Mouse (Mus musculus) hindbrain, embryonic 11.5 days (tissue): ENCODE results near the gene Cetn4. TPM values are rescaled to one million over a fixed set of nuclear protein-coding genes. Genes with fewer than 3 reads are reported as not detected.
A peak's percentile ranks its signal among the peaks of the same experiment; 100 is the strongest.

Source experiments
- ATAC-seq: fragments of 200-750 bp; cut with Nextera tagmentation; 2 replicates; pipeline ENCODE4 v1.8.0; 2017; ENCODE audit warnings: mild to moderate bottlenecking, moderate TSS enrichment, moderate library complexity; ENCODE audit not compliant: low FRiP score
- DNase-seq: peaks from one replicate; pipeline ENCODE4 v3.0.0-alpha.2; 2015; ENCODE audit warnings: low spot score
- H3K27ac ChIP-seq: fragments of 300-500 bp; sonication (generic); 2 replicates; pipeline ENCODE4 v1.5.1; 2014; ENCODE audit warnings: mild to moderate bottlenecking, low read depth, low read length
- H3K27me3 ChIP-seq: fragments of 300-500 bp; sonication (generic); 2 replicates; pipeline ENCODE4 v1.6.1; 2014; ENCODE audit warnings: mild to moderate bottlenecking, low read length, moderate library complexity, mixed read lengths; ENCODE audit not compliant: control insufficient read depth, insufficient read depth
- H3K36me3 ChIP-seq: fragments of 300-500 bp; sonication (generic); 2 replicates; pipeline ENCODE4 v1.6.1; 2014; ENCODE audit warnings: mild to moderate bottlenecking, low read length, moderate library complexity, mixed read lengths; ENCODE audit not compliant: control insufficient read depth, insufficient read depth
- H3K4me1 ChIP-seq: fragments of 300-500 bp; sonication (generic); replicated peaks from 2 replicates; pipeline ENCODE4 v1.6.1; 2014; ENCODE audit warnings: low read length, mixed read lengths; ENCODE audit not compliant: control insufficient read depth, insufficient read depth
- H3K4me2 ChIP-seq: fragments of 300-500 bp; sonication (generic); replicated peaks from 2 replicates; pipeline ENCODE4 v1.6.1; 2014; ENCODE audit warnings: mild to moderate bottlenecking, low read depth, low read length
- H3K4me3 ChIP-seq: fragments of 300-500 bp; sonication (generic); 2 replicates; pipeline ENCODE4 v1.5.1; 2014; ENCODE audit warnings: low read depth, low read length
- H3K9ac ChIP-seq: fragments of 300-500 bp; sonication (generic); 2 replicates; pipeline ENCODE4 v1.6.1; 2014; ENCODE audit warnings: low read depth, low read length
- H3K9me3 ChIP-seq: fragments of 300-500 bp; sonication (generic); 2 replicates; pipeline ENCODE4 v1.6.1; 2016; ENCODE audit warnings: low read length; ENCODE audit not compliant: control insufficient read depth
- WGBS: fragments of 180-500 bp; shearing (Covaris S2); extraction: QIAGEN DNeasy Blood & Tissue Kit; methylation state at CpG from one replicate; pipeline ENCODE4 v1.1.7; 2014; 5-methylcytosine and 5-hydroxymethylcytosine counted together
- polyA plus RNA-seq: library from polyadenylated mRNA; unstranded; fragments of >200 nt; fragmentation: Nextera tagmentation; extraction: Ambion mirVana; gene quantifications from 2 replicates; pipeline ENCODE4 v1.2.1, GENCODE M21; 2014

Gene Cetn4
- polyA plus RNA-seq, 1 experiment from 2014 or later = 1.4 TPM

GRCm38 (mm10) chr3:37342811-37343210 is 30.3 kb upstream of the Cetn4 start:
- no peaks in the 10 kb centered on the region for H3K36me3 ChIP-seq
- H3K4me2 ChIP-seq = no peak overlapping the region
- no peaks in the 10 kb centered on the region for H3K4me1 ChIP-seq
- no peak overlapping the region for H3K4me3 ChIP-seq
- DNase-seq = no peak
- no peaks in the 10 kb centered on the region for H3K9me3 ChIP-seq
- H3K27me3 ChIP-seq = peaks cover 5% of the 10 kb centered on the region
- H3K27ac ChIP-seq = no peak overlapping the region
- ATAC-seq = no peak
- WGBS = 68% methylated on average over 5 of the region's 5 CpGs
- no peak overlapping the region for H3K9ac ChIP-seq

- Histone ChIP-seq H3K9ac (no peak overlapping the region), H3K4me1 (no peaks in the 10 kb centered on the region), H3K9me3 (no peaks in the 10 kb centered on the region), H3K4me3 (no peak overlapping the region), H3K36me3 (no peaks in the 10 kb centered on the region), H3K27me3 (0 out of 2 replicates have a peak, but pooled peaks cover 2% of the 10 kb centered on the region), H3K27ac (no peak overlapping the region), H3K4me2 (no peak overlapping the region)
- ATAC-seq = no peak
- DNase-seq = no peak
- 54% methylated on average over 5 of the region's 5 CpGs for WGBS
Measured at GRCm38 (mm10) chr3:37341110-37341509, 28.6 kb upstream of the Cetn4 start.

- Histone ChIP-seq H3K4me3 (no peak overlapping the region), H3K27me3 (no peaks in the 10 kb centered on the region), H3K27ac (no peak overlapping the region), H3K9ac (no peak overlapping the region), H3K36me3 (no peaks in the 10 kb centered on the region), H3K9me3 (no peaks in the 10 kb centered on the region), H3K4me2 (no peak overlapping the region), H3K4me1 (no peaks in the 10 kb centered on the region)
- ATAC-seq = no peak
- DNase-seq = no peak
- WGBS = 95% methylated on average over 4 of the region's 4 CpGs
Measured at GRCm38 (mm10) chr3:37334053-37334452, 21.5 kb upstream of the Cetn4 start.

GRCm38 (mm10) chr3:37331999-37332449 is 19.5 kb upstream of the Cetn4 start:
- no peak for DNase-seq
- H3K9ac ChIP-seq = no peak overlapping the region
- no peak for ATAC-seq
- no peaks in the 10 kb centered on the region for H3K9me3 ChIP-seq
- no peaks in the 10 kb centered on the region for H3K36me3 ChIP-seq
- no peaks in the 10 kb centered on the region for H3K4me1 ChIP-seq
- no peak overlapping the region for H3K4me2 ChIP-seq
- H3K27me3 ChIP-seq = no peaks in the 10 kb centered on the region
- no peak overlapping the region for H3K4me3 ChIP-seq
- H3K27ac ChIP-seq = no peak overlapping the region
- 77% methylated on average over 6 of the region's 6 CpGs for WGBS

GRCm38 (mm10) chr3:37329963-37330362 is 17.5 kb upstream of the Cetn4 start:
- WGBS = 84% methylated on average over 1 of the region's 1 CpGs
- DNase-seq (no peak), ATAC-seq (no peak)
- H3K27me3 ChIP-seq = no peaks in the 10 kb centered on the region
- no peak overlapping the region for H3K27ac ChIP-seq
- no peak overlapping the region for H3K4me2 ChIP-seq
- no peaks in the 10 kb centered on the region for H3K36me3 ChIP-seq
- no peak overlapping the region for H3K4me3 ChIP-seq
- no peaks in the 10 kb centered on the region for H3K9me3 ChIP-seq
- H3K4me1 ChIP-seq = no peaks in the 10 kb centered on the region
- no peak overlapping the region for H3K9ac ChIP-seq

GRCm38 (mm10) chr3:37328489-37328888 is 16.0 kb upstream of the Cetn4 start:
- Histone ChIP-seq H3K9ac (no peak overlapping the region), H3K36me3 (no peaks in the 10 kb centered on the region), H3K27me3 (no peaks in the 10 kb centered on the region), H3K4me2 (no peak overlapping the region), H3K9me3 (no peaks in the 10 kb centered on the region), H3K4me1 (no peaks in the 10 kb centered on the region), H3K27ac (no peak overlapping the region), H3K4me3 (no peak overlapping the region)
- no peak for DNase-seq
- WGBS = 84% methylated on average over 2 of the region's 2 CpGs
- ATAC-seq = no peak

- Histone ChIP-seq H3K9ac (no peak overlapping the region), H3K27me3 (no peaks in the 10 kb centered on the region), H3K4me3 (no peak overlapping the region), H3K9me3 (no peaks in the 10 kb centered on the region), H3K4me1 (no peaks in the 10 kb centered on the region), H3K4me2 (no peak overlapping the region), H3K36me3 (no peaks in the 10 kb centered on the region), H3K27ac (no peak overlapping the region)
- 97% methylated on average over 3 of the region's 3 CpGs for WGBS
- DNase-seq (no peak), ATAC-seq (no peak)
Measured at GRCm38 (mm10) chr3:37326627-37327026, 14.1 kb upstream of the Cetn4 start.

- no peaks in the 10 kb centered on the region for H3K27me3 ChIP-seq
- 90% methylated on average over 5 of the region's 5 CpGs for WGBS
- no peak overlapping the region for H3K4me2 ChIP-seq
- H3K4me1 ChIP-seq = no peaks in the 10 kb centered on the region
- H3K9me3 ChIP-seq = no peaks in the 10 kb centered on the region
- DNase-seq (no peak), ATAC-seq (no peak)
- H3K36me3 ChIP-seq = no peaks in the 10 kb centered on the region
- no peak overlapping the region for H3K4me3 ChIP-seq
- H3K27ac ChIP-seq = no peak overlapping the region
- H3K9ac ChIP-seq = no peak overlapping the region
Measured at GRCm38 (mm10) chr3:37325317-37326112, 13.0 kb upstream of the Cetn4 start.

- WGBS = 47% methylated on average over 3 of the region's 3 CpGs
- Histone ChIP-seq H3K9ac (no peak overlapping the region), H3K27ac (no peak overlapping the region), H3K4me2 (no peak overlapping the region), H3K36me3 (no peaks in the 10 kb centered on the region), H3K9me3 (no peaks in the 10 kb centered on the region), H3K4me3 (no peak overlapping the region), H3K27me3 (no peaks in the 10 kb centered on the region), H3K4me1 (no peaks in the 10 kb centered on the region)
- DNase-seq = peak; percentile 22
- no peak for ATAC-seq
Measured at GRCm38 (mm10) chr3:37324310-37324709, 11.8 kb upstream of the Cetn4 start.
